ENCODE assay signal across 21 mouse cellular contexts in the genomic region with DNA sequence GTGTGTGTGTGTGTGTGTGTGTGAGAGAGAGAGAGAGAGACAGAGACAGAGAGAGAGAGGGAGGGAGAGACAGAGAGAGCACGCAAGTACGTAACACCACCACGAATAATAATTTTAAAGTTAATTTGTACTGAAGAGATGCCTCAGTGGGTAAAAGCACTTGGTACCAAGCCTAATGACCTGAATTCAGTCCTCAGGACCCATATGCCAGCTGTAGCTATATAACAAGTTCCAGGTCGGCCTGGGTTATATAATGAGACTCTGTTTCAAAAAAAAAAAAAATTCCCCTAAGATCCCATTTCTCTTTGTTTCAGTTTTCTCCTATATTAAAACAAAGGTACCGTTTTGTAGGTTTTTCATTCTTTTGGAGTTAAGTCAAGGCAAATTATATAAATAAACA.
"Had no signal": no experiment of that assay in that cellular context is flagged by ENCODE, and none has a peak within 500 bp of the region (broad histone marks: within the 10 kb centered on the region; RNA-seq: fewer than 3 reads in every experiment).

No protein-coding gene starts in this region.

- DNase-seq: gastrocnemius, postnatal 14 days; gastrocnemius, postnatal 36 days; heart, adult 18-20 months; heart, postnatal 10 days; kidney, adult 11 months; kidney, adult 8-10 months; kidney, postnatal 36 days; layer of hippocampus, adult 9-11 months; layer of hippocampus, postnatal 36 days; left cerebral cortex, postnatal 4 days had no signal

- H3K36me3 ChIP-seq: heart, embryonic 10.5 days; hindbrain, embryonic 13.5 days; hindbrain, embryonic 15.5 days; kidney, embryonic 15.5 days; limb, embryonic 13.5 days had no signal

- H3K4me3 ChIP-seq: heart, embryonic 10.5 days; heart, embryonic 12.5 days; hindbrain, embryonic 13.5 days; hindbrain, embryonic 15.5 days; kidney, embryonic 15.5 days; limb, embryonic 13.5 days; limb, embryonic 15.5 days; liver, embryonic 12.5 days had no signal

- H3K27ac ChIP-seq: heart, embryonic 10.5 days; hindbrain, embryonic 13.5 days; hindbrain, embryonic 15.5 days; hindbrain, postnatal 0 days; kidney, embryonic 15.5 days; kidney, postnatal 0 days; limb, embryonic 13.5 days; limb, embryonic 15.5 days; liver, embryonic 12.5 days; liver, embryonic 14.5 days had no signal

- H3K4me1 ChIP-seq: hindbrain, embryonic 13.5 days; hindbrain, embryonic 15.5 days had no signal

- H3K27me3 ChIP-seq: heart, embryonic 12.5 days; hindbrain, embryonic 13.5 days; hindbrain, embryonic 15.5 days; kidney, embryonic 15.5 days; limb, embryonic 13.5 days; limb, embryonic 15.5 days; liver, embryonic 12.5 days had no signal
